Mouse (Mus musculus) neural tube, embryonic 14.5 days (tissue): ENCODE measurements around the gene Ccdc71. TPM values are rescaled to one million over a fixed set of nuclear protein-coding genes. Genes with fewer than 3 reads are reported as not detected.

Experiments
- ATAC-seq: fragments of 200-750 bp; cut with Nextera tagmentation; 2 replicates; pipeline ENCODE4 v1.8.0; 2017; ENCODE audit warnings: low read depth, mild to moderate bottlenecking, moderate TSS enrichment, moderate library complexity
- H3K27ac ChIP-seq: fragments of 300-500 bp; sonication (generic); 2 replicates; pipeline ENCODE4 v1.5.1; 2014; ENCODE audit warnings: low read depth, mild to moderate bottlenecking, control low read depth, low read length, moderate library complexity, mixed read lengths
- H3K27me3 ChIP-seq: fragments of 300-500 bp; sonication (generic); 2 replicates; pipeline ENCODE4 v1.6.1; 2014; ENCODE audit warnings: low read length; ENCODE audit not compliant: control insufficient read depth, insufficient read depth
- H3K36me3 ChIP-seq: fragments of 300-500 bp; sonication (generic); 2 replicates; pipeline ENCODE4 v1.6.1; 2014; ENCODE audit warnings: low read length, mixed read lengths; ENCODE audit not compliant: control insufficient read depth, insufficient read depth
- H3K4me1 ChIP-seq: fragments of 300-500 bp; sonication (generic); 2 replicates; pipeline ENCODE4 v1.6.1; 2014; ENCODE audit warnings: low read length; ENCODE audit not compliant: control insufficient read depth, insufficient read depth
- H3K4me2 ChIP-seq: fragments of 300-500 bp; sonication (generic); 2 replicates; pipeline ENCODE4 v1.6.1; 2014; ENCODE audit warnings: mild to moderate bottlenecking, low read depth, low read length, control low read depth
- H3K4me3 ChIP-seq: fragments of 300-500 bp; sonication (generic); 2 replicates; pipeline ENCODE4 v1.5.1; 2014; ENCODE audit warnings: low read depth, low read length, control low read depth, mixed read lengths
- H3K9ac ChIP-seq: fragments of 300-500 bp; sonication (generic); replicated peaks from 2 replicates; pipeline ENCODE4 v1.6.1; 2014; ENCODE audit warnings: low read depth, mild to moderate bottlenecking, control low read depth, low read length, mixed read lengths
- H3K9me3 ChIP-seq: fragments of 300-500 bp; sonication (generic); 2 replicates; pipeline ENCODE4 v1.6.1; 2016; ENCODE audit warnings: low read length; ENCODE audit not compliant: control insufficient read depth
- WGBS: fragments of 180-500 bp; shearing (Covaris S2); extraction: QIAGEN DNeasy Blood & Tissue Kit; methylation state at CpG from one replicate; pipeline ENCODE4 v1.1.7; 2014; 5-methylcytosine and 5-hydroxymethylcytosine counted together
- polyA plus RNA-seq: library from polyadenylated mRNA; unstranded; fragments of >200 nt; fragmentation: Nextera tagmentation; extraction: Ambion mirVana; gene quantifications from 2 replicates; pipeline ENCODE4 v1.2.1, GENCODE M21; 2014

Ccdc71 gene
- polyA plus RNA-seq, 1 experiment from 2014 or later = 50.4 TPM

DNA sequence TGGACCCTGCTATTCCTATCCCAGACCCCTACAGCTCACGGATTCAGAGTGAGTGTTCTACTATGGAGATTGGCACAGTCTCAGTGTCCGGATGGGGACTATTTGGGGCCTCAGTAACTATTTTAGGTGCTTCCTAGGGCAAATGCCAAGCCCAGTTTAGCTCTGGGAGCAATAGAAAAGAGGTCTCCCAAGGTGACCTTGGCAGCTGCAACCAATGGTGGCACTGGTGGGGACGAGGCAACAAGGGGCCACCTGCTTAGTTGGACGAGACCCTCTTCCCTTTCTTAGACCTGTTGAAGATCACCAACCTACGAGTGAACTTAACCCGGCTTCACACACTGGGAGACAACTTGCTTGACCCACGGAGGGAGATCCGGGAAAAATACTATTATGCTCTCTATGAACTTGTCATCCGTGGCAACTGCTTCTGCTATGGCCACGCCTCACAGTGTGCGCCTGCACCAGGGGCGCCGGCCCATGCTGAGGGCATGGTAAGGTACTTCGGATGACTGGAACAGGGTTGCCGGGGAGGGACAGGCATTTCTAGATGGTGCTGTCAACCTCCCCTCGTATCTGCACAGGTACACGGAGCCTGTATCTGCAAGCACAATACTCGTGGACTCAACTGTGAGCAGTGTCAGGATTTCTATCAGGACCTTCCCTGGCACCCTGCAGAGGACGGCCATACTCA is 21.3 kb downstream of the Ccdc71 start:
- no peak overlapping the region for H3K4me3 ChIP-seq
- no peaks in the 10 kb centered on the region for H3K27me3 ChIP-seq
- H3K4me1 ChIP-seq = peaks cover 6% of the 10 kb centered on the region
- no peak for ATAC-seq
- 91% methylated on average over 19 of the region's 19 CpGs for WGBS
- no peak overlapping the region for H3K4me2 ChIP-seq
- H3K9me3 ChIP-seq = no peaks in the 10 kb centered on the region
- no peaks in the 10 kb centered on the region for H3K36me3 ChIP-seq
- H3K27ac ChIP-seq = no peak overlapping the region
- H3K9ac ChIP-seq = no peak overlapping the region

DNA sequence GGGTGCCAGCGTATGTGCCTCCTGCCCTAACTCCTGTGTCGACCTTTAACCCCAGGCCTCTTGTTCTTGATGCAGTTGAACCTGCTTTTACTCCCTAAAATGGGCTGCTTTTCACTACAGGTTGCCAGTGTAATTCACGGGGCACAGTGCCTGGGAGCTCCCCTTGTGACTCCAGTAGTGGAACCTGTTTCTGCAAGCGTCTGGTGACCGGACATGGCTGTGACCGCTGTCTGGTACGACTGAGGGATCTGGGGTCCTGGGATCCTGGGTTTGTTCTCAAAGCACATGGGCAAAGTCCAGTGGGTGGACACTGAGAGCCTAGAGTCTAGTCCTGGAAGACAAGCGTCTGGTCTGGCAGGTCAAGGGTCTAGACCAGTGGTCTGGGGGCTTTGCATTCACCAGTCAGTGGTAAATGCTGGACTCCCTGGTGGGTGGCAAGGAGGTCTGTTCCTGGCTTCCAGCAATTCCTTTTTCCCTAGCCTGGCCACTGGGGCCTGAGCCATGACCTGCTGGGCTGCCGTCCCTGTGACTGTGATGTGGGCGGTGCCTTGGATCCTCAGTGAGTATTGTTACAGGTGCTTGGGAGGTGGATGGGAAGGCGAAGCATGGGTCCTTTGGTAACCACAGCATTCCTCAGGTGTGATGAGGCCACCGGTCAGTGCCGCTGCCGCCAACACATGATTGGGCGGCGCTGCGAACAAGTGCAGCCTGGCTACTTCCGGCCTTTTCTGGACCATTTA is 22.9 kb downstream of the Ccdc71 start:
- 96% methylated on average over 18 of the region's 18 CpGs for WGBS
- Histone ChIP-seq H3K27ac (no peak overlapping the region), H3K4me1 (peaks cover 6% of the 10 kb centered on the region), H3K4me3 (no peak overlapping the region), H3K27me3 (no peaks in the 10 kb centered on the region), H3K9ac (no peak overlapping the region), H3K36me3 (no peaks in the 10 kb centered on the region), H3K4me2 (no peak overlapping the region), H3K9me3 (no peaks in the 10 kb centered on the region)
- no peak for ATAC-seq

- Histone ChIP-seq H3K27me3 (no peaks in the 10 kb centered on the region), H3K9ac (no peak overlapping the region), H3K4me3 (no peak overlapping the region), H3K4me1 (peaks cover 5% of the 10 kb centered on the region), H3K9me3 (no peaks in the 10 kb centered on the region), H3K27ac (no peak overlapping the region), H3K4me2 (no peak overlapping the region), H3K36me3 (no peaks in the 10 kb centered on the region)
- no peak for ATAC-seq
- 94% methylated on average over 15 of the region's 15 CpGs for WGBS
Measured at GRCm38 (mm10) chr9:108484021-108484420, 23.7 kb downstream of the Ccdc71 start.

- WGBS = 94% methylated on average over 19 of the region's 19 CpGs
- no peak for ATAC-seq
- Histone ChIP-seq H3K4me2 (no peak overlapping the region), H3K36me3 (no peaks in the 10 kb centered on the region), H3K9me3 (no peaks in the 10 kb centered on the region), H3K4me1 (peaks cover 6% of the 10 kb centered on the region), H3K27ac (no peak overlapping the region), H3K27me3 (no peaks in the 10 kb centered on the region), H3K4me3 (no peak overlapping the region), H3K9ac (no peak overlapping the region)
Measured at GRCm38 (mm10) chr9:108485301-108485875, 25.1 kb downstream of the Ccdc71 start.

DNA sequence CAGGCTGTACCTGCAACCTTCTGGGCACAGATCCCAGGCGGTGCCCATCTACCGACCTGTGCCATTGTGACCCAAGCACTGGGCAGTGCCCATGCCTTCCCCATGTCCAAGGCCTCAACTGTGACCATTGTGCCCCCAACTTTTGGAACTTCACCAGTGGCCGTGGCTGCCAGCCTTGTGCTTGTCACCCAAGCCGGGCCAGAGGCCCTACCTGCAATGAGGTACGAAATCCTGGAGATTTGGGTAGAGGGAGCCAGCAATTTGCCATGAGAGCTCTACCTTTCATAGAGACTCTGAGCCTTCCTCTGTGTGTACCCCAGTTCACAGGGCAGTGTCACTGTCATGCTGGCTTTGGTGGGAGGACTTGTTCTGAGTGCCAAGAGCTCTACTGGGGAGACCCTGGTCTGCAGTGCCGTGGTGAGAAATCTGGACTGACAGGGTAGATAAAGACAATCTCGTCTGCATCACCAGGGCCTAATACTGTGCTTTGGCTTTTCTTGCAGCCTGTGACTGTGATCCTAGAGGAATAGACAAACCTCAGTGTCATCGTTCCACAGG is 26.7 kb downstream of the Ccdc71 start:
- 95% methylated on average over 8 of the region's 8 CpGs for WGBS
- H3K27me3 ChIP-seq = no peaks in the 10 kb centered on the region
- no peak overlapping the region for H3K4me2 ChIP-seq
- no peak overlapping the region for H3K9ac ChIP-seq
- no peak overlapping the region for H3K27ac ChIP-seq
- no peak overlapping the region for H3K4me3 ChIP-seq
- H3K36me3 ChIP-seq = no peaks in the 10 kb centered on the region
- ATAC-seq = no peak
- peaks cover 15% of the 10 kb centered on the region for H3K4me1 ChIP-seq
- H3K9me3 ChIP-seq = no peaks in the 10 kb centered on the region

DNA sequence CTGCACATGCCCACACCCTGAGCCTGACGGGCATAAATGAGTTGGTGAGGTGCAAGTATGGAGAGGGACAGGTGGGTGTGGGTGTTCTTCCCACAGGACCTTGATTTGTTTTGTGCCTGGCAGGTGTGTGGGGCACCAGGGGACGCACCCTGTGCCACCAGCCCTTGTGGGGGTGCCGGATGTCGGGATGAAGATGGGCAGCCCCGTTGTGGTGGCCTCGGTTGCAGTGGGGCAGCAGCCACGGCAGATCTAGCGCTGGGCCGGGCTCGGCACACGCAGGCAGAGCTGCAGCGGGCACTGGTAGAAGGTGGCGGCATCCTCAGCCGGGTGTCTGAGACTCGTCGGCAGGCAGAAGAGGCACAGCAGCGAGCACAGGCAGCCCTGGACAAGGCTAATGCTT is 28.1 kb downstream of the Ccdc71 start:
- Histone ChIP-seq H3K9me3 (no peaks in the 10 kb centered on the region), H3K27ac (no peak overlapping the region), H3K36me3 (peaks cover 7% of the 10 kb centered on the region; the same call in 1 of the 2 replicates), H3K4me2 (no peak overlapping the region), H3K4me1 (peaks cover 17% of the 10 kb centered on the region), H3K27me3 (no peaks in the 10 kb centered on the region), H3K9ac (no peak overlapping the region), H3K4me3 (no peak overlapping the region)
- WGBS = 94% methylated on average over 17 of the region's 17 CpGs
- ATAC-seq = no peak

DNA sequence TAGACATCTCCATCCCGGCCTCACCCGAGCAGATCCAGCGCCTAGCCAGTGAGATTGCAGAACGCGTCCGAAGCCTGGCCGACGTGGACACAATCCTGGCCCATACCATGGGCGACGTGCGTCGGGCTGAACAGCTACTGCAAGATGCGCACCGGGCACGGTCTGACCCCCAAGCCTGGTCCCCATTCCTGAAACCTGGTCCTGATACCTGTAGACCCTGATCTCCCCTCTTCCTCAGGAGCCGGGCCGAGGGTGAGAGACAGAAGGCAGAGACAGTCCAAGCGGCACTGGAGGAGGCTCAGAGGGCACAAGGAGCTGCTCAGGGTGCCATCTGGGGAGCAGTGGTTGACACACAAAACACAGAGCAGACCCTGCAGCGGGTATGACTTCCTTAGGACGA is 28.9 kb downstream of the Ccdc71 start:
- Histone ChIP-seq H3K27me3 (no peaks in the 10 kb centered on the region), H3K36me3 (peaks cover 15% of the 10 kb centered on the region), H3K4me2 (no peak overlapping the region), H3K9ac (no peak overlapping the region), H3K9me3 (no peaks in the 10 kb centered on the region), H3K4me3 (no peak overlapping the region), H3K27ac (no peak overlapping the region), H3K4me1 (peaks cover 17% of the 10 kb centered on the region)
- WGBS = 97% methylated on average over 20 of the region's 20 CpGs
- ATAC-seq = no peak

- Histone ChIP-seq H3K27me3 (no peaks in the 10 kb centered on the region), H3K27ac (peak overlapping the region; percentile 97), H3K36me3 (peaks cover 22% of the 10 kb centered on the region), H3K4me1 (peaks cover 17% of the 10 kb centered on the region), H3K4me3 (peak overlapping the region; percentile 96), H3K9me3 (no peaks in the 10 kb centered on the region), H3K9ac (peak overlapping the region; percentile 94), H3K4me2 (peak overlapping the region; percentile 92)
- peak; percentile 33 for ATAC-seq
- WGBS = 63% methylated on average over 26 of the region's 26 CpGs
Measured at GRCm38 (mm10) chr9:108489702-108490558, 29.6 kb downstream of the Ccdc71 start.
